Mouse (Mus musculus): ENCODE results near the gene Mapk10.

Gene Mapk10

GRCm38 (mm10) chr5:102868196-102868595 is 342.9 kb downstream of the Mapk10 start:
- DNase-seq (ENCODE audit: low read depth, low spot score): no peak

GRCm38 (mm10) chr5:102859749-102860148 is 351.4 kb downstream of the Mapk10 start:
- DNase-seq (ENCODE audit: low read depth, low spot score): no peak

DNA sequence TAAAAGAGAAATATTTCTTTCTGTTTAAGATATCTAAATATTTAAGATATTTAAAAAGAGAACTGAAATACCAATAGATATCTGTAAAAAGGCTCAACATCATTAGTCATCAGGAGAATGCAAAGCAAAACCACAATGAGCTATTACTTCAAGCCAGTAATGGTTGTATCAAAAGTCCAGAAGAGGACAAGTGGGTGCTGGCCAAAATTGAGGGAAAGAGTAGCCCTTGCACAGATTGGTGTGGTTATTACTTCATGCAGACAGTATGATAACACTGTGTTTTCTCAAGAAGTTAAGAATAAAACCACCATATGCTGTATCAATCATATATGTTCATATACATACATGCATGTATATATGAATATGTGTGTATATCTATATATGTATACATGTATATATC is 353.1 kb downstream of the Mapk10 start:
- no peak for DNase-seq (ENCODE audit: low read depth, low spot score)

Data from skeletal muscle tissue, adult 2 months (tissue).